Mouse (Mus musculus) neutrophil, adult 5-6 weeks (primary cell): Measurements from ENCODE around the gene Spata32. TPM values are rescaled to one million over a fixed set of nuclear protein-coding genes. Genes with fewer than 3 reads are reported as not detected.

Source experiments
- ATAC-seq: fragments of 151-379, 151-347 bp; 2 replicates; pipeline ENCODE4 v1.8.0; 2017; ENCODE audit warnings: mild to moderate bottlenecking, moderate TSS enrichment; ENCODE audit not compliant: insufficient number of reproducible peaks, poor library complexity, low FRiP score, severe bottlenecking; ENCODE audit errors: extremely low read depth
- total RNA-seq: library from RNA; stranded (forward); fragments of 200-1000 nt; gene quantifications from 2 replicates; pipeline ENCODE4 v1.2.3, GENCODE M21; 2017

Spata32 gene
- total RNA-seq, 1 experiment from 2014 or later, result not detected

GRCm38 (mm10) chr11:103162132-103162531 is 56.1 kb downstream of the Spata32 start:
- ATAC-seq, result no peak

DNA sequence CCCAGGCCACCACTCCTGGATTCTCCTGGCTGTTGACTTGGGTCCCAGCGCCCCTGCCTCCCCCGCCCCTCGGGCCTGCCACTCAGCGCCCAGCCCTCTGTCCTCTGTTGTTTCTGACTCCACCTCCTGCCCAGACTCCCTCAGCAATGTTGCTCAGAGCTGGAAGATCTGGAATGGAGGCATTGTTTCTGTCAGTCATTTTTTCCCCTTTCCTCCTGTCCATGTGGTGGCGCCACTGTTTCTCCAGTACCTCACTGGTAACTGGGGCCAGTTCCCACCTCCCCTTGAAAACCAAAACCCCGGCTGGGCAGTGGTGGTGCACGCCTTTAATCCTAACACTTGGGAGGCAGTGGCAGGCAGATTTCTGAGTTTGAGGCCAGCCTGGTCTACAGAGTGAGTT is 56.8 kb downstream of the Spata32 start:
- ATAC-seq, result no peak

DNA sequence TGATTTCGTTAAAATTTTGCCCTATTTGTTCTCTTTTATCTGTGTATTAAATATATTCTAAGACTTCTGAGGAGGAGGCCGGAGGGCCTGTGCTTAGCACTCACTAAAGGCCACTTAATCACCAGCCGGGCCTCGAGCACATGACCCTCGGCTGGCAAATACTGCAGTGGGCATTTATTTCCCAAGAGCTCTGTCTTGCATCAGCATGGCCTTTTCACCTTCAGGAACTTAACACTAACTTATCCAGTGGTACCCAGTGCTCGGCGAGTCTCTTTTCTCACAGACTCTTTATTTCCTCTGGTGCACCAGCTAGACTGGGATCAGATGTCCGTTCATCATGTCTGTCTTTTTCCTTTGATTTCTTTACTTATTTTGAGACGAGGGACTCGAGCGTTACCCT is 57.5 kb downstream of the Spata32 start:
- ATAC-seq, result no peak

DNA sequence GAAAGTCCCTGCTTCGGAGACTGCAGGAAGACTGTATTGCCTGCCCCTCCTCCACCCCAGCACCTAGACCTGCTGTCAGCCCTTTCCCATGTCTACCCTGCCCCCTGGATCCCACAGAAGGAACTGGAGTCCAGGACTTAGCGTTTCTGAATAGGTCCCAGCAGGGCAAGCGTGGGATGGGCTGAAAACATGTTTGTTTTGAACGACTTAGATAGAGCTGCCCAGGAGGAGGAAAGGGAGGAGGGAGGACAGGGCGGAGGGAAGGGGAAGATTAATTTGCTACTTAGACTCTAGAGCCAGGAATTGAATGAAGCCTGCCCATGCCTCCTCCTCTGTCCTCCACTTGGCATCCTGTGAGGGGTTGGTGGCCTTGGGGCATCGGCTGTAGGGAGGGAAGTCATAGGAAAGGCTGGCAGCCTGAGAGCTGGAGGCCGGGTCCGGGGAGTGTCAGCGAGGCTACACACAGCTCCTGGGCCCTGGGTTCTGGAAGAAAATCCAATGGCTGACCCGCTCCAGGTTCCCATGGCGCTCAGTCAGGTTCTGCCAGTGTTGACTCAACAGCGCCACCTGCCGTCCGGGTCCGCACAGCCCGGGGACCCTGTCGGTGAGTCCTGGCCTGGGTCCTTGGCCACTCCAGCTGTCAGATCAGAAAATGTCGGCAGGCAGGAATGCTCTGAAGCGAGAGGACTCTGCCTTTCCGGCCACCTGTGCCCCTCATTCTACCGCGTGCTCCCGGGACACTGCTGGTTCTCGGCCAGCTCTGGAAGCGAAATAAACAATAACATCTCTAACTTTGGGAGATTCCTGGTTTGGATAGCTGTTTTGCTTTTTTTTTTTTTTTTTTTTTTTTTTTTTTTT is 59.4 kb downstream of the Spata32 start:
- ATAC-seq, result peak; percentile 93

Other genes starting within 250 kb of the Spata32 start
- 29.8 and 30.0 TPM in 2 replicates for gene Nmt1, start 190.2 kb downstream of the Spata32 start, total RNA-seq
- gene Dcakd, start 190.1 kb downstream of the Spata32 start, total RNA-seq, result 12.0 and 15.5 TPM in 2 replicates
- 0.12 and 0.61 TPM in 2 replicates for gene Plcd3, start 116.8 kb downstream of the Spata32 start, total RNA-seq
- gene Acbd4, start 116.8 kb downstream of the Spata32 start, total RNA-seq, result 21.1 and 29.3 TPM in 2 replicates
- gene Hexim1, start 102.2 kb downstream of the Spata32 start, total RNA-seq, result 103 and 105 TPM in 2 replicates
- 1.1 and 1.5 TPM in 2 replicates for gene Hexim2, start 86.0 kb downstream of the Spata32 start, total RNA-seq
- gene Fmnl1, start 47.3 kb downstream of the Spata32 start, total RNA-seq, result 383 and 400 TPM in 2 replicates
- not detected in 2 replicates for gene 1700023F06Rik, start 9.9 kb downstream of the Spata32 start, total RNA-seq
- gene Map3k14, start 49.0 kb upstream of the Spata32 start, total RNA-seq, result 43.5 and 50.7 TPM in 2 replicates
- gene Arhgap27, start 145.3 kb upstream of the Spata32 start, total RNA-seq, result 59.8 and 81.4 TPM in 2 replicates
- 28.5 and 29.7 TPM in 2 replicates for gene Plekhm1, start 194.3 kb upstream of the Spata32 start, total RNA-seq